9 mouse cellular contexts compared by ENCODE assay signal in the genomic region with DNA sequence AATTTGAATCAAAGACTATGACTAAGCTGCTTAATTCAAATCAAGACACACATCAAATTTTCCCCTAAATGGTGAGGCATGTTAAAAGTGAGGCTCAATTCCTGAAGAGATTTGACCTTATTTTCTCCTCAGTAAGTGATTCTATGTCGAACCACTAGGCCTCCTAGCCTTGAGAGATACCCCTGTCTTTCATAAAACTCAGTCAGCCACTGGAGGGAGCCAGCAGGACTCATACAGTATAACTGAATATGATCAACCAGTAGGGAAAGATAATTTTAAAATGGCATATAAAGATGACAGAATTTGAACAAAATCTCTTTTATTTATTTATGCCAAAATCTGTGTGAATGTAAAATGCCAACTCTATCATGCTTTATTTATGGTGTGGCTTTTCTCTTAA.
DNase-seq lines count a peak whose midpoint lies in the region; ATAC-seq and TF ChIP-seq lines count a peak whose summit lies in the region.
"Had no signal": no experiment of that assay in that cellular context is flagged by ENCODE, and none has a peak within 500 bp of the region (broad histone marks: within the 10 kb centered on the region; RNA-seq: fewer than 3 reads in every experiment).

No protein-coding gene starts in this region.

- peak; percentile 77 for TF ChIP-seq CTCF in forebrain, postnatal 0 days (IDR thresholded peaks at IDR 0.05; ENCODE audit: low read depth)
- peak; percentile 82 for TF ChIP-seq CTCF in left cerebral cortex, adult 2 months (IDR thresholded peaks at IDR 0.05)

- WGBS in forebrain, postnatal 0 days: 57% methylated on average over 1 of the region's 1 CpGs
- WGBS in midbrain, embryonic 13.5 days: 74% methylated on average over 1 of the region's 1 CpGs

- no peak overlapping the region for H3K4me2 ChIP-seq in forebrain, postnatal 0 days (ENCODE audit: low read depth)
- no peak overlapping the region for H3K4me2 ChIP-seq in midbrain, embryonic 13.5 days (replicated peaks)
- H3K4me2 ChIP-seq: liver, embryonic 15.5 days had no signal

- H3K4me3 ChIP-seq in forebrain, postnatal 0 days (ENCODE audit: low read depth, low read length): no peak overlapping the region
- no peak overlapping the region for H3K4me3 ChIP-seq in left cerebral cortex, adult 2 months
- no peak overlapping the region for H3K4me3 ChIP-seq in midbrain, embryonic 13.5 days (replicated peaks)
- H3K4me3 ChIP-seq: liver, embryonic 15.5 days had no signal

- H3K9ac ChIP-seq in forebrain, postnatal 0 days: no peak overlapping the region
- no peak overlapping the region for H3K9ac ChIP-seq in midbrain, embryonic 13.5 days (replicated peaks)
- H3K9ac ChIP-seq: liver, embryonic 15.5 days had no signal

- intact Hi-C loops in left cerebral cortex, adult 2 months (cut with DNase I): loop anchor here (2.0 to 10.0 kb wide), 6 partner anchors 71 to 887 kb away; no protein-coding TSS in a partner anchor

- no peaks in the 10 kb centered on the region for H3K27me3 ChIP-seq in forebrain, postnatal 0 days (ENCODE audit: insufficient read depth, low read length)
- H3K27me3 ChIP-seq in midbrain, embryonic 13.5 days: no peaks in the 10 kb centered on the region
- H3K27me3 ChIP-seq: liver, embryonic 15.5 days had no signal

- H3K4me1 ChIP-seq in forebrain, postnatal 0 days (ENCODE audit: insufficient read depth): no peaks in the 10 kb centered on the region; the same call in 1 of the 2 replicates
- no peaks in the 10 kb centered on the region for H3K4me1 ChIP-seq in midbrain, embryonic 13.5 days (replicated peaks)
- H3K4me1 ChIP-seq: liver, embryonic 15.5 days had no signal

- no peaks in the 10 kb centered on the region for H3K36me3 ChIP-seq in forebrain, postnatal 0 days (ENCODE audit: insufficient read depth)
- H3K36me3 ChIP-seq in midbrain, embryonic 13.5 days: no peaks in the 10 kb centered on the region
- H3K36me3 ChIP-seq: liver, embryonic 15.5 days had no signal

- peak; percentile 87 for ATAC-seq in forebrain, postnatal 0 days
- ATAC-seq in midbrain, embryonic 13.5 days: no peak

- no peak overlapping the region for H3K27ac ChIP-seq in forebrain, postnatal 0 days (ENCODE audit: low read depth, low read length)
- no peak overlapping the region for H3K27ac ChIP-seq in left cerebral cortex, adult 2 months
- no peak overlapping the region for H3K27ac ChIP-seq in midbrain, embryonic 13.5 days
- H3K27ac ChIP-seq: liver, embryonic 15.5 days had no signal

- DNase-seq in gastrocnemius, postnatal 10 days: peak; percentile 22
- DNase-seq in gastrocnemius, adult 8-10 months (ENCODE audit: low spot score in 2 of 2): no peak
- DNase-seq in ovary, postnatal 14 days (ENCODE audit: low spot score): peak; percentile 18
- no peak for DNase-seq in ovary, postnatal 10 days (ENCODE audit: low spot score)
- DNase-seq in forebrain, postnatal 0 days: peak; percentile 72
- peak; percentile 51 to 58 for DNase-seq in left cerebral cortex, adult 2 months (ENCODE audit: extremely low spot score in 1 of 2, low spot score in 2 of 2)
- DNase-seq in right cerebral cortex, postnatal 4 days: peak; percentile 57

- H3K9me3 ChIP-seq in forebrain, postnatal 0 days (ENCODE audit: low read length): no peaks in the 10 kb centered on the region
- H3K9me3 ChIP-seq in midbrain, embryonic 13.5 days: no peaks in the 10 kb centered on the region
- H3K9me3 ChIP-seq: liver, embryonic 15.5 days had no signal

Comparison
In these comparisons a context has a peak if more than half of its experiments do, and no peak if none do; other contexts are left out.
1. DNase-seq: peak in gastrocnemius, postnatal 10 days (single experiment), ovary, postnatal 14 days (single experiment), forebrain, postnatal 0 days (single experiment), left cerebral cortex, adult 2 months (2 of 2) and right cerebral cortex, postnatal 4 days (single experiment); none in gastrocnemius, adult 8-10 months (0 of 2) and ovary, postnatal 10 days (single experiment).